Mouse (Mus musculus): ENCODE measurements at regions not wholly inside any gene's neighbourhood (a gene's known extent, or its start where the extent isn't known, plus 50 kb on each side); places are given as distances from the start of the nearest gene placed in this dataset.
"Not testable (repeated sequence)": the region's sequence is repeated elsewhere in the genome, so short reads cannot be mapped to it uniquely, and the experiment has no call there.

GRCm38 (mm10) chr5:133842059-133842706, 257.3 kb upstream of the Castor2 start:
- not testable (repeated sequence) for H3K9me3 ChIP-seq (replicated peaks; ENCODE audit: control insufficient read depth, low read length); H3K9ac ChIP-seq (ENCODE audit: low read length); H3K27ac ChIP-seq (ENCODE audit: low read length); H3K27me3 ChIP-seq (ENCODE audit: control insufficient read depth, insufficient read depth, low read length); H3K4me1 ChIP-seq (ENCODE audit: control insufficient read depth, insufficient read depth, low read length); ATAC-seq (replicated peaks; ENCODE audit: extremely low read depth, insufficient read depth, low FRiP score); H3K4me3 ChIP-seq (ENCODE audit: low read length); H3K36me3 ChIP-seq (ENCODE audit: control insufficient read depth, insufficient read depth)
- 40% methylated on average over 14 of the region's 42 CpGs for WGBS
- H3K4me2 ChIP-seq (ENCODE audit: low read depth, low read length), result peak overlapping the region; percentile 29; the same call in 1 of the 2 replicates

DNA sequence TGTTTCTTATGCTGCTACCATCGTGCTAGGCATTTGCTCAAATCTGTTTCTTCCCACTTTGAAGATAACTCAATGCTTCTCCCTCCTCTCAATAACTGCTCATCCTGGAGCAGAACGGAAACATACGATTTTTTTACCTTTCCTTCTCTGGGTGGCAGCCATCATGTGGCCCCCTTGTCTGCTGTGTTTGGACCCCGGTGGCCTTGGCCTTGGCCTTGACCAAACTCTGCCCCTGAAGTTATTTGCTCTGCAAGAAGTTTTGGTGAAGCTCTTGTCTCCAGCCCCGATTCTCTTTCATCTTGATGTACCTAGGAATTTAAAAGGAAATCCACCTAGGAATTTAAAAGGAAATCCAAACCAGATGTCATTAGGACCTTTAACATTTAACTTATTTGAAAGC, 261.2 kb upstream of the Castor2 start:
- no peaks in the 10 kb centered on the region for H3K9me3 ChIP-seq (replicated peaks; ENCODE audit: control insufficient read depth, low read length)
- no peak overlapping the region for H3K4me2 ChIP-seq (ENCODE audit: low read depth, low read length)
- 74% methylated on average over 5 of the region's 5 CpGs for WGBS
- H3K4me3 ChIP-seq (ENCODE audit: low read length), result no peak overlapping the region
- ATAC-seq (replicated peaks; ENCODE audit: extremely low read depth, insufficient read depth, low FRiP score), result no peak
- no peak overlapping the region for H3K9ac ChIP-seq (ENCODE audit: low read length)
- H3K36me3 ChIP-seq (ENCODE audit: control insufficient read depth, insufficient read depth), result no peaks in the 10 kb centered on the region
- H3K27ac ChIP-seq (ENCODE audit: low read length), result no peak overlapping the region
- no peaks in the 10 kb centered on the region for H3K4me1 ChIP-seq (ENCODE audit: control insufficient read depth, insufficient read depth, low read length)
- no peaks in the 10 kb centered on the region for H3K27me3 ChIP-seq (ENCODE audit: control insufficient read depth, insufficient read depth, low read length)

DNA sequence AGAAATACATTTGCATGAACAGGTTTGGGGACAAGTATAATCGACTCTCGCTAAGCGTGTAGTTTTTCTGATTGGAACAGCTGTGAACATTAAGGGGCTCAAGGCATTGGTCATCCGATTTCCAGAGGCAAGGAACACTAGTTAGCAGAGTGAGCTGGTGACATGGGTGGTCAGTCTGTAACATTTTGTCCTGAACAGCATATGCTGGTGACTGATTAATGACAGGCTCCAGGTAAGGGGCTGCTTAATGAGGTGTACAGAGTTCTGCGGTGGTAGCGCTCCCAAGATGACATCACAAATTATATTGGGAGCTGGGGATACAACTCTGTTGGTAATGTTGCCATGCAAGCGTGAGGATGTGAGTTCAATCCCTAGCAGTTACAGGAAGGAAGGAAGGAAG, 266.3 kb upstream of the Castor2 start:
- no peak overlapping the region for H3K4me2 ChIP-seq (ENCODE audit: low read depth, low read length)
- H3K27me3 ChIP-seq (ENCODE audit: control insufficient read depth, insufficient read depth, low read length), result no peaks in the 10 kb centered on the region
- H3K36me3 ChIP-seq (ENCODE audit: control insufficient read depth, insufficient read depth), result no peaks in the 10 kb centered on the region
- H3K4me3 ChIP-seq (ENCODE audit: low read length), result no peak overlapping the region
- no peak overlapping the region for H3K9ac ChIP-seq (ENCODE audit: low read length)
- WGBS, result 85% methylated on average over 7 of the region's 7 CpGs
- H3K4me1 ChIP-seq (ENCODE audit: control insufficient read depth, insufficient read depth, low read length), result no peaks in the 10 kb centered on the region
- no peaks in the 10 kb centered on the region for H3K9me3 ChIP-seq (replicated peaks; ENCODE audit: control insufficient read depth, low read length)
- ATAC-seq (replicated peaks; ENCODE audit: extremely low read depth, insufficient read depth, low FRiP score), result no peak
- no peak overlapping the region for H3K27ac ChIP-seq (ENCODE audit: low read length)

GRCm38 (mm10) chr5:133828226-133828625, 271.3 kb upstream of the Castor2 start:
- Histone ChIP-seq H3K27me3 (ENCODE audit: control insufficient read depth, insufficient read depth, low read length) (no peaks in the 10 kb centered on the region), H3K4me1 (ENCODE audit: control insufficient read depth, insufficient read depth, low read length) (no peaks in the 10 kb centered on the region), H3K27ac (ENCODE audit: low read length) (no peak overlapping the region), H3K9me3 (replicated peaks; ENCODE audit: control insufficient read depth, low read length) (no peaks in the 10 kb centered on the region), H3K4me3 (ENCODE audit: low read length) (no peak overlapping the region), H3K36me3 (ENCODE audit: control insufficient read depth, insufficient read depth) (no peaks in the 10 kb centered on the region), H3K9ac (ENCODE audit: low read length) (no peak overlapping the region), H3K4me2 (ENCODE audit: low read depth, low read length) (no peak overlapping the region)
- 87% methylated on average over 13 of the region's 13 CpGs for WGBS
- no peak for ATAC-seq (replicated peaks; ENCODE audit: extremely low read depth, insufficient read depth, low FRiP score)

- H3K27me3 ChIP-seq (ENCODE audit: control insufficient read depth, insufficient read depth, low read length), result no peaks in the 10 kb centered on the region
- H3K4me1 ChIP-seq (ENCODE audit: control insufficient read depth, insufficient read depth, low read length), result no peaks in the 10 kb centered on the region
- H3K4me2 ChIP-seq (ENCODE audit: low read depth, low read length), result no peak overlapping the region
- no peaks in the 10 kb centered on the region for H3K36me3 ChIP-seq (ENCODE audit: control insufficient read depth, insufficient read depth)
- no peak for ATAC-seq (replicated peaks; ENCODE audit: extremely low read depth, insufficient read depth, low FRiP score)
- no peak overlapping the region for H3K27ac ChIP-seq (ENCODE audit: low read length)
- no peaks in the 10 kb centered on the region for H3K9me3 ChIP-seq (replicated peaks; ENCODE audit: control insufficient read depth, low read length)
- no peak overlapping the region for H3K4me3 ChIP-seq (ENCODE audit: low read length)
- no peak overlapping the region for H3K9ac ChIP-seq (ENCODE audit: low read length)
- 77% methylated on average over 3 of the region's 3 CpGs for WGBS
Observed at GRCm38 (mm10) chr5:133823871-133824270, 275.6 kb upstream of the Castor2 start.

DNA sequence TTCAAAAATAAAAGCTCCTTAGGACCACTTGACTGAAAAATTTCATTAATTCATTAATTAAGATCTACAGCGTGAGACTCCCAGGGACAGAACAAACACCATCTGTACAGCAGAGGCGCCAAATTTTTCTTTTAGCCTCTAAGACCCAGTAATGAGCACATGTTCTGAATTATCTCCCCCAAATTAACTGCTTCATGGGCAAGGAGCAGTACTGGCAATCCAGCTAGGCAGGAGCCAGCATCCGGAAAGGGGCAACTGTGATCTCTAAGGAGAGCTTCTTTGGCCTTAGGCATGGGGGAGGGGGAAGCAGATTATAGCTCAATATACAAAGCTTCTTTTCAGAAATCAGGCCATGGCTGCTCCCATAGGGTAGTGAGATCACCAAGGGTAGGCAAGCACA, 278.2 kb upstream of the Castor2 start:
- no peak overlapping the region for H3K4me2 ChIP-seq (ENCODE audit: low read depth, low read length)
- H3K27ac ChIP-seq (ENCODE audit: low read length), result no peak overlapping the region
- WGBS, result 75% methylated on average over 3 of the region's 3 CpGs
- no peaks in the 10 kb centered on the region for H3K36me3 ChIP-seq (ENCODE audit: control insufficient read depth, insufficient read depth)
- no peaks in the 10 kb centered on the region for H3K27me3 ChIP-seq (ENCODE audit: control insufficient read depth, insufficient read depth, low read length)
- H3K4me1 ChIP-seq (ENCODE audit: control insufficient read depth, insufficient read depth, low read length), result no peaks in the 10 kb centered on the region
- no peak overlapping the region for H3K9ac ChIP-seq (ENCODE audit: low read length)
- H3K4me3 ChIP-seq (ENCODE audit: low read length), result no peak overlapping the region
- ATAC-seq (replicated peaks; ENCODE audit: extremely low read depth, insufficient read depth, low FRiP score), result no peak
- H3K9me3 ChIP-seq (replicated peaks; ENCODE audit: control insufficient read depth, low read length), result no peaks in the 10 kb centered on the region

DNA sequence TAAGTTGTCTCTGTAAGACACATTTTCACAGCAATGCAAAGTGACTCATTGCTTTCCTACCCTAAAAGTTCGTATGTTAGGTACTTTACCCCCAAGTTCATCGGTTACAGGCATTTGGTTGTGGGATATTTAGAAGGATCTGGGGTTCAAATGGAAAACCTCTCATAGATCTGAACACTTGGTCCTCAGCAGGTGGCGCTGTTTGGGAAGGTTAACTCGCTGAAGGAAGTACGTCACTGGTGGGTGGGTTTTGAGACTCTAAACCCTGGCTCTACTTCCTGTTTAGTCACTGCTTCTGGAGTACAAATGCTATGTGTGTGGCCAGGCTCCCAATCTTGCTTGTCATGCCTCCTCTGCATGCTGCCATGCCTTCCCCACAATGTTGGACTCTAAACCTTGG, 284.0 kb upstream of the Castor2 start:
- no peak overlapping the region for H3K4me2 ChIP-seq (ENCODE audit: low read depth, low read length)
- WGBS, result 80% methylated on average over 5 of the region's 5 CpGs
- no peaks in the 10 kb centered on the region for H3K4me1 ChIP-seq (ENCODE audit: control insufficient read depth, insufficient read depth, low read length)
- no peak for ATAC-seq (replicated peaks; ENCODE audit: extremely low read depth, insufficient read depth, low FRiP score)
- no peaks in the 10 kb centered on the region for H3K36me3 ChIP-seq (ENCODE audit: control insufficient read depth, insufficient read depth)
- no peak overlapping the region for H3K27ac ChIP-seq (ENCODE audit: low read length)
- H3K9me3 ChIP-seq (replicated peaks; ENCODE audit: control insufficient read depth, low read length), result no peaks in the 10 kb centered on the region
- H3K27me3 ChIP-seq (ENCODE audit: control insufficient read depth, insufficient read depth, low read length), result no peaks in the 10 kb centered on the region
- no peak overlapping the region for H3K9ac ChIP-seq (ENCODE audit: low read length)
- H3K4me3 ChIP-seq (ENCODE audit: low read length), result no peak overlapping the region

DNA sequence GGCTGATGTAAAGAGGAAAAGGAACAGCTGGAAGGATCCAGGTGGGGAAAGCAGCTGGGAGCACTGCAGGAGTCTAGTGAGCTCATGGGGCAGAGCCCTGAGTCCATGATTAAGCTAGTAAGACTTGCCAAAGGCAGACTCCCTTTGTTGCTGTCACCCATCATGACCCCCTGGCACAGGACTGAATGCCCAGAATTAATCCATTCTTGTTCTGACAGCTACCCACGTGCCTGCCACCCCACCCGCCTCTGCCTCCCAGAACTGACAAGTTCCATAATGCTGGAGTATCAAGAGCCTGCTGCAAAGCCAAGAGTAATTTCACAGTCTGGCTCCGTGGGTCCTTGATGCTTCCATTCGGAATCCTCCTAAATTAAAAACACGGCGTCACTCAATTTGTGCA, 285.1 kb upstream of the Castor2 start:
- ATAC-seq (replicated peaks; ENCODE audit: extremely low read depth, insufficient read depth, low FRiP score), result no peak
- no peaks in the 10 kb centered on the region for H3K4me1 ChIP-seq (ENCODE audit: control insufficient read depth, insufficient read depth, low read length)
- WGBS, result 65% methylated on average over 6 of the region's 6 CpGs
- no peak overlapping the region for H3K4me2 ChIP-seq (ENCODE audit: low read depth, low read length)
- no peak overlapping the region for H3K4me3 ChIP-seq (ENCODE audit: low read length)
- no peaks in the 10 kb centered on the region for H3K27me3 ChIP-seq (ENCODE audit: control insufficient read depth, insufficient read depth, low read length)
- H3K9ac ChIP-seq (ENCODE audit: low read length), result no peak overlapping the region
- H3K36me3 ChIP-seq (ENCODE audit: control insufficient read depth, insufficient read depth), result no peaks in the 10 kb centered on the region
- H3K27ac ChIP-seq (ENCODE audit: low read length), result no peak overlapping the region
- H3K9me3 ChIP-seq (replicated peaks; ENCODE audit: control insufficient read depth, low read length), result no peaks in the 10 kb centered on the region

DNA sequence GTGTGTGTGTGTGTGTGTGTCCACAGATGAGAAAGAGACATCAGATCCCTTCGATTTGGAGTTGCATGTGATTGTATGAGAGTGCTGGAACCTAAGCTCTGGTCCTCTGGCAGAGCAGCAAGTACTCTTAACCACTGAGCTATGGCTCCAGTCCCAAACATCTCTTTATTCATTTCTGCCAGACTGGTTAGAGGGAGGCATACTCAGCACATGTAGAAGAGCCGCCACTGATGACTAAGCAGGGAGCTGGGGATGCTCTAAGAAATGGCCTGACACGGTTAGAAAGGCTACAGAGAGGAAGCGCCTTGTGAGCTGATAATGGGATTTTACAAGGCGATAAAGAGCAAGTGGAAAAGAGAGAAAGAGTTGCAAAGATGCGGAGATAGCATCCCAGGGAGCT, 287.3 kb upstream of the Castor2 start:
- Histone ChIP-seq H3K4me3 (ENCODE audit: low read length) (no peak overlapping the region), H3K36me3 (ENCODE audit: control insufficient read depth, insufficient read depth) (no peaks in the 10 kb centered on the region), H3K27me3 (ENCODE audit: control insufficient read depth, insufficient read depth, low read length) (no peaks in the 10 kb centered on the region), H3K27ac (ENCODE audit: low read length) (no peak overlapping the region), H3K4me1 (ENCODE audit: control insufficient read depth, insufficient read depth, low read length) (no peaks in the 10 kb centered on the region), H3K9me3 (replicated peaks; ENCODE audit: control insufficient read depth, low read length) (no peaks in the 10 kb centered on the region), H3K9ac (ENCODE audit: low read length) (no peak overlapping the region), H3K4me2 (ENCODE audit: low read depth, low read length) (no peak overlapping the region)
- WGBS, result 32% methylated on average over 6 of the region's 6 CpGs
- no peak for ATAC-seq (replicated peaks; ENCODE audit: extremely low read depth, insufficient read depth, low FRiP score)

Measured in heart, embryonic 16.5 days (tissue).